Mouse (Mus musculus): ENCODE data around the gene Pdxdc1.
A peak's percentile ranks its signal among the peaks of the same experiment; 100 is the strongest.
"Not testable (repeated sequence)": the region's sequence is repeated elsewhere in the genome, so short reads cannot be mapped to it uniquely, and the experiment has no call there.

Pdxdc1 gene

GRCm38 (mm10) chr16:13813200-13813599 lies 89.7 kb downstream of the Pdxdc1 start:
- DNase-seq (ENCODE audit: low spot score) = no peak

- DNase-seq (ENCODE audit: low spot score) = no peak
Measured at GRCm38 (mm10) chr16:13812152-13812551, 90.8 kb downstream of the Pdxdc1 start.

- peak; percentile 46 for DNase-seq (ENCODE audit: low spot score)
Measured at GRCm38 (mm10) chr16:13808410-13808809, 94.5 kb downstream of the Pdxdc1 start.

GRCm38 (mm10) chr16:13807616-13808015 lies 95.3 kb downstream of the Pdxdc1 start:
- no peak for DNase-seq (ENCODE audit: low spot score)

GRCm38 (mm10) chr16:13804666-13805065 lies 98.3 kb downstream of the Pdxdc1 start:
- no peak for DNase-seq (ENCODE audit: low spot score)

GRCm38 (mm10) chr16:13801231-13801630 lies 101.7 kb downstream of the Pdxdc1 start:
- DNase-seq (ENCODE audit: low spot score) = no peak

GRCm38 (mm10) chr16:13796746-13797175 lies 106.2 kb downstream of the Pdxdc1 start:
- DNase-seq (ENCODE audit: low spot score) = no peak

- DNase-seq (ENCODE audit: low spot score) = not testable (repeated sequence)
Measured at GRCm38 (mm10) chr16:13793441-13793840, 109.5 kb downstream of the Pdxdc1 start.

- no peak for DNase-seq (ENCODE audit: low spot score)
Measured at GRCm38 (mm10) chr16:13785932-13786331, 117.0 kb downstream of the Pdxdc1 start.
